Mouse (Mus musculus): ENCODE measurements around the gene Hck. TPM values are rescaled to one million over a fixed set of nuclear protein-coding genes. Genes with fewer than 3 reads are reported as not detected.

Hck gene
- polyA plus RNA-seq, 1 experiment = 4.3 TPM

Other genes starting within 250 kb of the Hck start
- 0.34 and 0.63 TPM in 2 replicates for gene Mylk2, start 197.1 kb upstream of the Hck start, polyA plus RNA-seq (2012; rRNA removed)
- gene Foxs1, start 175.3 kb upstream of the Hck start, polyA plus RNA-seq (2012; rRNA removed) = 1.3 and 1.9 TPM in 2 replicates
- 0.13 and 0.61 TPM in 2 replicates for gene Dusp15, start 156.8 kb upstream of the Hck start, polyA plus RNA-seq (2012; rRNA removed)
- gene Ttll9, start 146.0 kb upstream of the Hck start, polyA plus RNA-seq (2012; rRNA removed) = 0.04 and 0.12 TPM in 2 replicates
- gene Pdrg1, start 93.0 kb upstream of the Hck start, polyA plus RNA-seq (2012; rRNA removed) = 96.1 and 115 TPM in 2 replicates
- 0.03 and 0.04 TPM in 2 replicates for gene Xkr7, start 76.6 kb upstream of the Hck start, polyA plus RNA-seq (2012; rRNA removed)
- gene Ccm2l, start 42.5 kb upstream of the Hck start, polyA plus RNA-seq (2012; rRNA removed) = 12.4 and 15.5 TPM in 2 replicates
- 32.9 and 40.1 TPM in 2 replicates for gene Tm9sf4, start 52.8 kb downstream of the Hck start, polyA plus RNA-seq (2012; rRNA removed)
- gene Tspyl3, start 117.0 kb downstream of the Hck start, polyA plus RNA-seq (2012; rRNA removed) = 4.7 and 4.9 TPM in 2 replicates
- 5.2 and 8.8 TPM in 2 replicates for gene Plagl2, start 133.0 kb downstream of the Hck start, polyA plus RNA-seq (2012; rRNA removed)
- gene Pofut1, start 133.1 kb downstream of the Hck start, polyA plus RNA-seq (2012; rRNA removed) = 29.7 and 29.8 TPM in 2 replicates
- gene Kif3b, start 182.9 kb downstream of the Hck start, polyA plus RNA-seq (2012; rRNA removed) = 14.5 TPM in 2 replicates
- gene Asxl1, start 237.4 kb downstream of the Hck start, polyA plus RNA-seq (2012; rRNA removed) = 14.5 and 19.3 TPM in 2 replicates